Mouse (Mus musculus) kidney, adult 2 months (tissue): ENCODE results near the gene Ndufb5. TPM values are rescaled to one million over a fixed set of nuclear protein-coding genes. Genes with fewer than 3 reads are reported as not detected.
A peak's percentile ranks its signal among the peaks of the same experiment; 100 is the strongest.

Experiments used
- DNase-seq: peaks from one replicate; pipeline ENCODE4 v3.0.0; 2021
- H3K27ac ChIP-seq: fragments of 200-500 bp; 2 replicates; pipeline ENCODE4 v1.5.1; 2012; ENCODE audit warnings: low read depth, low read length, control low read depth, inconsistent platforms; ENCODE audit not compliant: insufficient read depth
- H3K27me3 ChIP-seq: fragments of 200-500 bp; replicated peaks from 2 replicates; pipeline ENCODE4 v1.6.1; 2012; ENCODE audit warnings: mild to moderate bottlenecking, moderate library complexity, low read length, inconsistent platforms; ENCODE audit not compliant: control insufficient read depth, insufficient read depth
- H3K36me3 ChIP-seq: fragments of 200-500 bp; 2 replicates; pipeline ENCODE4 v1.6.1; 2012; ENCODE audit warnings: mild to moderate bottlenecking, moderate library complexity, low read length, inconsistent platforms; ENCODE audit not compliant: control insufficient read depth, insufficient read depth
- H3K4me1 ChIP-seq: fragments of 200-500 bp; 2 replicates; pipeline ENCODE4 v1.6.1; 2011; ENCODE audit warnings: low read length; ENCODE audit not compliant: control insufficient read depth, insufficient read depth
- H3K4me3 ChIP-seq: fragments of 200-500 bp; 2 replicates; pipeline ENCODE4 v1.5.1; 2011; ENCODE audit warnings: mild to moderate bottlenecking, low read depth, low read length, control low read depth; ENCODE audit not compliant: insufficient read depth
- CTCF ChIP-seq: fragments of 200-500 bp; conservative IDR thresholded peaks from 2 replicates; pipeline ENCODE4 v1.5.1; 2011; ENCODE audit warnings: low read depth, mild to moderate bottlenecking, control low read depth, low read length, moderate library complexity, mixed read lengths; ENCODE audit not compliant: insufficient read depth, insufficient read length
- POLR2A ChIP-seq: fragments of 200-500 bp; IDR thresholded peaks from one replicate; pipeline ENCODE4 v1.6.1; 2011; ENCODE audit warnings: low read depth, low read length, control low read depth
- WGBS: fragments of 180-500 bp; shearing (Covaris S2); methylation state at CpG from one replicate; pipeline ENCODE4 v1.1.7; 2018; 5-methylcytosine and 5-hydroxymethylcytosine counted together
- polyA plus RNA-seq: library from polyadenylated mRNA; depleted of rRNA; stranded (reverse); fragments of >200 nt; gene quantifications from 2 replicates; pipeline ENCODE4 v1.2.3, GENCODE M21; 2012; rRNA removed

Gene Ndufb5
- polyA plus RNA-seq: 450 and 540 TPM in 2 replicates

DNA sequence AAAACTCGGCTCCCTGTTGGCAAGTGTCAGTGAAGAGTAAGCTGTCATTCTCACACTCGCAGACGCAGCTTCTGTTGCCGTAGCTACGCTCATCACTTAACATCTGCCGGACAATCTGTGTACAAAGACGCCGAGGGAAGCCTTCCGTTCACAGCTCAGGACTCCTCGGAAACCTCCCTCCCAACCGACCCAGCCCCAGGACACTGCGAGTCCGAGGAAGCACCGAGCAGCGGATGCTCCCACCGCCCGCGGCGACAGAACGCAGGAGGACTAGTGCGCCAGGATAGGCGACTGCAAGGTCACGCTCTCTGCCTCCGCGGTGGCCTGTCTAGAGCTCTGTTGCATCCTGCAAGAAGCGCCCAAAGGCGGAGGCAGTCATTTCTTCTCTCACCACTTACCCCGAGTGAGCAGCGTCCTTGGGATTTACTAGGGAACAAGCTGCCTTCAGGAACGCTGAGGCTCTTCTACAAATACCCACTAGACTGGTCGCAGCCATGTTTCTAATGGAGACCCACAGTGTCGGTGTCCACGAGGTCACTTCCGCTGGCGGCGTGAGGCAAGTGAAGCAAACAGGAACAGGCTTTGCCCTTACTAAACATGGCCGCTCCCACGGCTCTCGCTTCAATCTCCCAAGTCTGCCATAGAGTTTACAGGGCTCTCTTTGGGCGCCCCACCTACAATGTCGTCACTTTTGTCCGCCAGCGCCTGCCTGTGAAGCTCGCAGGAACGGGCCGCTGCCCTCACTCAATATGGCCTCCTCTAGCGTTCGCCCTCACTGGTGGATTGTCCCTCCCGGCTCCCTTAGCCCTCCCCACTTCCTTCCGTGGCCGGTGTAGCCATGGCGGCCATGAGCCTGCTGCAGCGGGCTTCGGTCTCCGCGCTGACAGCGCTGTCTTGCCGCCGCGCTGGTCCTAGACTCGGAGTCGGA, at the start of gene Ndufb5:
Ndufb5 (plus strand) TSS at position 747 of the 928 bp plus-strand sequence.
- under 1% methylated on average over 62 of the region's 62 CpGs for WGBS

DNA sequence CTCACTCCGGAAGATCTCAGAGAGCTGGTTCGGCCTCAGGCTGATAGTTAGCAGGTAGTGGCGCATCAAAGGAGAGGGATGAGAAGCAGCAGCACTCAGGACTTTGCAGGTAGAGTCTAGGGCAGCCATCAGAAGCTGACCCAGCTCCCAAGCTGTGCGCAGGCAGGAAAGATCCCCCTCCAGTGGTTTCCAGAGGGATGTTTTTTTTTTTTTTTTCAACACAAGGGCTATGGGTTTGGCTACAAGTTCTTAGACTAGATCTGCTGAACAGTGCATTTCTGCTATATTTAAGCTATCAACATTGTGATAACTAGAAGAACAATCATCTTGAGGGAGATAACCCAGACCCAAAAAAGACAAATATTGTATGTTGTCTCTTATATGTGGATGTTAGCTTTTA, 49.6 kb upstream of the Ndufb5 start:
- Histone ChIP-seq H3K36me3 (no peaks in the 10 kb centered on the region), H3K27ac (no peak overlapping the region), H3K4me1 (no peaks in the 10 kb centered on the region), H3K27me3 (no peaks in the 10 kb centered on the region), H3K4me3 (no peak overlapping the region)
- WGBS: 39% methylated on average over 4 of the region's 4 CpGs
- TF ChIP-seq POLR2A (no peak), CTCF (0 out of 2 replicates have a peak, but pooled peaks have one; percentile 17)
- DNase-seq: no peak

More for the DNA sequence above, at the start of gene Ndufb5:
- Histone ChIP-seq H3K36me3 (no peaks in the 10 kb centered on the region), H3K4me3 (peak within 1 kb of the TSS; percentile 82), H3K27me3 (no peaks in the 10 kb centered on the region), H3K4me1 (peaks cover 6% of the 10 kb centered on the region), H3K27ac (peak within 1 kb of the TSS; percentile 82)
- DNase-seq: peak; percentile 99
- TF ChIP-seq CTCF: no peak
- peak; percentile 41 for TF ChIP-seq POLR2A

DNA sequence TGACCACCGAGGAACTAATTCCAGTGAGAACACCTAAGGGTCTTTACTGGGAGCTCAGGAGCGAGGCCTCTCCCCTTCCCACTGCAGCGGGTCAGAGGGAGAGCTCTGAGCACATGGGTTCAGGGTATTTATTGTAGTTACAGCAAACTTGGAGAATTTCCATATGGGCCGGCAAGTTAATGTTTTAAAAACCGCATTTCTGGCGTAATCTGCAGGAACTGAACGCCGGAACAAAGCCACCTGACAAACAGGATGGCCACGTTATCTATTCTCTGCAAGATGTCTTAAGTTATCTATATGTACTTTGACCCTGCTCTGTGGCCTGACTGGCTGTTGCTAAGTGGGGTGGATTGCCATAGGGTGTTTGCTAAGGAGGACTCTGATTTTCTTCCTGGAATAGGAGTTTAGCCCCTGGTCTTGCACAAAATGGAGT, 47.2 kb upstream of the Ndufb5 start:
- 75% methylated on average over 9 of the region's 9 CpGs for WGBS
- H3K4me3 ChIP-seq: no peak overlapping the region
- 0 out of 2 replicates have a peak, but pooled peaks cover 3% of the 10 kb centered on the region for H3K4me1 ChIP-seq
- TF ChIP-seq CTCF (no peak), POLR2A (no peak)
- H3K27ac ChIP-seq: no peak overlapping the region
- no peaks in the 10 kb centered on the region; the same call in 1 of the 2 replicates for H3K27me3 ChIP-seq
- DNase-seq: no peak
- no peaks in the 10 kb centered on the region for H3K36me3 ChIP-seq

DNA sequence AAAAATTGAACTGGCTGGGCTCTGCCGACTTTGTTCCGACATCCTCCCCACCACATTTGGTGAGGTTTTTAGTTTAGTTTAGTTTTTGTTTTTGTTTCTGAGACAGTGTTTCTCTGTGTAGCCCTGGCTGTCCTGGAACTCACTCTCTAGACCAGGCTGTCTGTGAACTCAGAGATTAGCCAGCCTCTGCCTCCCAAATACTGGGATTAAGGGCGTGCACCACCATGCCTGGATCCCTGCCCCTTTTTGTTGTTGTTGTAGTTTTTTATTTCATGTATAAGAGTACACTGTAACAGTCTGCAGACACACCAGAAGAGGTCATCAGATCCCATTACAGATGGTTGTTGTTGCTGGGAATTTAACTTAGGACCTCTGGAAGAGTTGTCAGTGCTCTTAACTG, 46.8 kb upstream of the Ndufb5 start:
- DNase-seq: no peak
- Histone ChIP-seq H3K4me1 (0 out of 2 replicates have a peak, but pooled peaks cover 3% of the 10 kb centered on the region), H3K4me3 (no peak overlapping the region), H3K27ac (no peak overlapping the region), H3K36me3 (no peaks in the 10 kb centered on the region), H3K27me3 (no peaks in the 10 kb centered on the region; the same call in 1 of the 2 replicates)
- WGBS: 84% methylated on average over 3 of the region's 3 CpGs
- TF ChIP-seq CTCF (no peak), POLR2A (no peak)

DNA sequence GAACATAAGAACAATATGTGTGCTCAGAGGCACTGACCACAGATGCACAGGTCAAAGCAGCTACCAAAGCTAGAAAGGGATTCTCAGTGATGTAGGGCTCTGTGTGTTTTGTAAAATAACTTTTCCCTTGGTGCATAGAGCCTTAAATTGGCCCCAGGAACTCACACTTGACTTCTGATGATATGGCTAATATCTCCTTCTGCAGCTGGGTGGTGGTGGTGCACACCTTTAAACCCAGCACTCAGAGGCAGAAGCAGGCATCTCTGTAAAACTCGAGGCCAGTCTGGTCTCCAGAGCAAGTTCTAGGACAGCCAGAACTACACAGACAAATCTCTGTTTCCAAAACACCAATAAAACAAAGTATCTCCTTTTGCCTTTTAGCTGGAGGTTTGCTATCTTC, 45.9 kb upstream of the Ndufb5 start:
- H3K36me3 ChIP-seq: no peaks in the 10 kb centered on the region
- no peaks in the 10 kb centered on the region; the same call in 1 of the 2 replicates for H3K27me3 ChIP-seq
- TF ChIP-seq POLR2A (no peak), CTCF (no peak)
- H3K4me1 ChIP-seq: 0 out of 2 replicates have a peak, but pooled peaks cover 3% of the 10 kb centered on the region
- no peak overlapping the region for H3K27ac ChIP-seq
- 56% methylated on average over 1 of the region's 1 CpGs for WGBS
- H3K4me3 ChIP-seq: no peak overlapping the region
- no peak for DNase-seq

DNA sequence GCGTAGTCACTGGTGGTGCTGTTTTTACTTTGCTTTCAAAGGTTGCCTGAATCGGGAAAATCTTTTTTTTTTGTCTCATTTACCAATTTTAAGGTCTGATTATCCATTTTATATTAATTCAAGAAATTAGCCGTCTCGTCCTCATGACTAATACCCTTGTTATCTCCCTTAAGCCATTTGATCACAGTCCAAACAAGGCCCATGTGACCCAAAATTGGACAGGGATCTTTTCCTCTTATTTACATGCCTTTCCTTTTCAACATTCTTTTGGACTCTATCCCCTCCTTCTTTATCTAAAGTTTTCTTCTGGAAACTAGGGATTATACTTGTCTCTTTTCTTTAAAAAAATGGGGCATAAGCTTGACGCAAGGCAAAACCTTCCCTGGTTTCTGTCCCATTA, 44.9 kb upstream of the Ndufb5 start:
- H3K4me3 ChIP-seq: no peak overlapping the region
- DNase-seq: no peak
- TF ChIP-seq POLR2A: no peak
- no peak for TF ChIP-seq CTCF
- WGBS: 75% methylated on average over 5 of the region's 5 CpGs
- no peaks in the 10 kb centered on the region for H3K36me3 ChIP-seq
- H3K27ac ChIP-seq: no peak overlapping the region
- H3K4me1 ChIP-seq: 0 out of 2 replicates have a peak, but pooled peaks cover 3% of the 10 kb centered on the region
- no peaks in the 10 kb centered on the region; the same call in 1 of the 2 replicates for H3K27me3 ChIP-seq

DNA sequence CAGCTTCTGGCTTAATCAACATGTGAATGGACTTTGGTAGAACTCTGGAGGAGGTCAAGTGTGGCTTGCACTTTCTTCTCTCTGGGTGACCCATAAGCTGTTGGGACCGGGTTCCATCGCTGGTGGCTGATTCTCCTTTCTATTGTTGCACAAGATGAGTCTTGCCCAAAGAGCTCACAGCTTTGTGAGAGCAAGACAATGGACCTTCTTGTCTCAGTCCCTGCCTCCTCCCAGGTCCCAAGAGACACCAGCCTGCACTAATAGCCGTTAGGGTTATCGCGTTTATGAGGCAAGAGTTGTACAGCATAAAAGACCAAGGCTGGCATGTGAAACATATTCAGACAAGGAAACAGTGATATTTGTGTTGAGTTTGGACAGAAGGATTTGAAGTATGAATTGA, 42.6 kb upstream of the Ndufb5 start:
- TF ChIP-seq CTCF (no peak), POLR2A (no peak)
- Histone ChIP-seq H3K27me3 (no peaks in the 10 kb centered on the region; the same call in 1 of the 2 replicates), H3K36me3 (no peaks in the 10 kb centered on the region), H3K27ac (no peak overlapping the region), H3K4me1 (0 out of 2 replicates have a peak, but pooled peaks cover 3% of the 10 kb centered on the region), H3K4me3 (no peak overlapping the region)
- peak; percentile 32 for DNase-seq
- 61% methylated on average over 5 of the region's 5 CpGs for WGBS
